Mouse (Mus musculus) c-Kit-positive CD71-positive TER-119-negative erythroid progenitor cells, embryonic 14.5 days (primary cell): ENCODE measurements around the gene Fbxo9.
"Not testable (repeated sequence)": the region's sequence is repeated elsewhere in the genome, so short reads cannot be mapped to it uniquely, and the experiment has no call there.

Experiments used
- DNase-seq: peaks from one replicate; pipeline ENCODE4 v3.0.0-alpha.2; 2013; ENCODE audit warnings: low read depth

The Fbxo9 gene

GRCm38 (mm10) chr9:78108796-78109239 is at the start of gene Fbxo9, which contains the start of gene Ick:
TSS of gene Fbxo9 (minus strand) at chr9:78109065.
TSS of gene Ick (plus strand) at chr9:78109192.
- DNase-seq: peak; percentile 93

- DNase-seq: no peak
Observed at GRCm38 (mm10) chr9:78157221-78157620, 48.4 kb upstream of the Fbxo9 start.

GRCm38 (mm10) chr9:78154211-78154977 is 45.5 kb upstream of the Fbxo9 start:
- no peak for DNase-seq

- DNase-seq: not testable (repeated sequence)
Observed at GRCm38 (mm10) chr9:78149770-78150169, 40.9 kb upstream of the Fbxo9 start.

- no peak for DNase-seq
Observed at GRCm38 (mm10) chr9:78148149-78148548, 39.3 kb upstream of the Fbxo9 start.

GRCm38 (mm10) chr9:78146627-78147026 is 37.8 kb upstream of the Fbxo9 start:
- no peak for DNase-seq

- no peak for DNase-seq
Observed at GRCm38 (mm10) chr9:78146099-78146498, 37.2 kb upstream of the Fbxo9 start.

GRCm38 (mm10) chr9:78139463-78139862 is 30.6 kb upstream of the Fbxo9 start:
- no peak for DNase-seq

GRCm38 (mm10) chr9:78138044-78138676 is 29.3 kb upstream of the Fbxo9 start:
- DNase-seq: no peak

GRCm38 (mm10) chr9:78135658-78136057 is 26.8 kb upstream of the Fbxo9 start:
- no peak for DNase-seq

GRCm38 (mm10) chr9:78126643-78127042 is 17.8 kb upstream of the Fbxo9 start:
- DNase-seq: no peak

GRCm38 (mm10) chr9:78126007-78126406 is 17.1 kb upstream of the Fbxo9 start:
- DNase-seq: no peak

- no peak for DNase-seq
Observed at GRCm38 (mm10) chr9:78124297-78124696, 15.4 kb upstream of the Fbxo9 start.

- no peak for DNase-seq
Observed at GRCm38 (mm10) chr9:78122939-78123712, 14.3 kb upstream of the Fbxo9 start.

GRCm38 (mm10) chr9:78121985-78122384 is 13.1 kb upstream of the Fbxo9 start:
- no peak for DNase-seq

- no peak for DNase-seq
Observed at GRCm38 (mm10) chr9:78121358-78121757, 12.5 kb upstream of the Fbxo9 start.

GRCm38 (mm10) chr9:78117690-78118089 is 8.8 kb upstream of the Fbxo9 start:
- DNase-seq: no peak

GRCm38 (mm10) chr9:78115746-78116145 is 6.9 kb upstream of the Fbxo9 start:
- DNase-seq: no peak

GRCm38 (mm10) chr9:78113538-78113885 is 4.6 kb upstream of the Fbxo9 start:
- DNase-seq: no peak

GRCm38 (mm10) chr9:78112770-78113537 is 4.1 kb upstream of the Fbxo9 start:
- DNase-seq: peak; percentile 62

GRCm38 (mm10) chr9:78111456-78111855 is 2.6 kb upstream of the Fbxo9 start:
- DNase-seq: no peak

GRCm38 (mm10) chr9:78109656-78110055 is 791 bp upstream of the Fbxo9 start:
- DNase-seq: peak; percentile 62
